Mouse (Mus musculus): ENCODE data around the gene Zkscan16.

Gene Zkscan16

GRCm38 (mm10) chr4:58935846-58936245 is 7.6 kb upstream of the Zkscan16 start:
- DNase-seq (ENCODE audit: extremely low read depth, low read depth), result no peak

DNA sequence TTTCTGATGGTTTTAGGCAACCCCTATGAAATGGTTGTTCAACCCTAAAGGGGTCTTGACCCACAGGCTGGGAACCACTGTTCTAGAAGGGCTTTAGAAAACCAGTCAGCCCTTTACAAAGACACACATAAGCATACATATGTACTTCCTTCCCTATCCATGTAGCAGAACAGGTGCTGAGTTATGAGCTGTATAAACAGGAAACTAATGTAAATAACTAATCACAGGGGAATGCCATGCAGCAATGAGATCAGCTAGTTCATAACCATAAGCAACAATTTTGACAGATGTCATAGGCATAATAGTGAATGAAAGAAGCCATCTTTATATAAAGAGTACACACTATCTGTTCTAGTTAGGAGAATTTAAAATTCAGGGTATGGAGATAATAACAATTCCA is 1.8 kb upstream of the Zkscan16 start:
- no peak for DNase-seq (ENCODE audit: extremely low read depth, low read depth)

GRCm38 (mm10) chr4:58942942-58943341 is 486 bp upstream of the Zkscan16 start:
- DNase-seq (ENCODE audit: extremely low read depth, low read depth), result no peak

DNA sequence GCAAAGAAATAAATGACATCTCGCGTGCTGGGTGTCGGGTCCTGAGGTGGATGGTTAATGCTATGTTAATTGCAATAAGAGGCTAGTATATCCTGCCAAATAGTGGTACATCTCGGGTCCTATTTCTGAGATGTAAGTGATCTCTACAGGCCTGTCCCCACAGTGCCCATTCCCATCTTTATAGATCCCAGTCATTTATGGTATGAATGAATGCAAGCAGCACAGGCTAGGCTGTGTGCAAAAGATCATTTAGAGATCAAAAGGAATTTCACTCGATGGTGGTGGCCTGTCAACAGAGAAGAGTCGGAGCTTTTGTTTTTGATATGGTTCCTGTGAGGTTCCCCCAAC is 752 bp downstream of the Zkscan16 start:
- no peak for DNase-seq (ENCODE audit: extremely low read depth, low read depth)

- no peak for DNase-seq (ENCODE audit: extremely low read depth, low read depth)
Measured at GRCm38 (mm10) chr4:58944695-58945094, 1.3 kb downstream of the Zkscan16 start.

DNA sequence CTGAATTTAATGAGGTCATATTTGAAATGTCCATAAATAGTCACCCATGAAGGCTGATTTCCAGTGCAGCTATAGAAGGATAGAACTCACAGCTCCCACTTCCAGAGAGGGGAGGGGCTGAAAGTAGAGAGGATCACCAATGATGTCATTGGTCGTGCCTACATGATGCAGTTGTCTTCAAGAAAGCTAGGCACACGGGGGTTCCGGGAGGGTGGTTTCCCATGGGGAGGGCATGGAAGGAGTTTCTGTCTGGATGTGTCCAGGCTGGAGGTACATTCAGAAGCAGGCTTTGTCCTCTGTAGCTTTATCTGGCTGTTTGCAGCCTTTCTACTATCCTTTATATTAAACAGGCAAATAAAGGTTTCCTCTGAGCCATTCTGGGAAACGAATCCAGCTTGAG is 5.0 kb downstream of the Zkscan16 start:
- no peak for DNase-seq (ENCODE audit: extremely low read depth, low read depth)

DNA sequence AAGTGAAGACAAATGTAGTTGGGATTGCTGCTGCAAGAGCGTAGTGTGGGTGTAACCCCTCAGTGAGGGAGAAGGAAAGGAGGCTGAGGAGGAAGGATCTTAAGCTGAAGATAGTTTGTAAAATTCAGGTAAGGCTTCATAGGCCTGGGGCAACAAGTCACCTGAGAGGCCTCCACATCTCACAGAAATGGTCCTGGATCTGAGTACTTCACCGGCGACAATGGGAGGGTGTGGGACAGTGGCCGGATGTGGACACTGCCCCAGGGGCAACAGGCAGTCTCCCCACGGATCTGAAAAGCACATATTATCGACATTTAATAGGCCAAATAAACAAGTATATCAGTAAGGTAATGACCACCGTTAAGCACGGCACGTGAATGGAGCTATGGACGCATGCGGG is 9.2 kb downstream of the Zkscan16 start:
- DNase-seq (ENCODE audit: extremely low read depth, low read depth), result no peak

- no peak for DNase-seq (ENCODE audit: extremely low read depth, low read depth)
Measured at GRCm38 (mm10) chr4:58961719-58962118, 18.3 kb downstream of the Zkscan16 start.

DNA sequence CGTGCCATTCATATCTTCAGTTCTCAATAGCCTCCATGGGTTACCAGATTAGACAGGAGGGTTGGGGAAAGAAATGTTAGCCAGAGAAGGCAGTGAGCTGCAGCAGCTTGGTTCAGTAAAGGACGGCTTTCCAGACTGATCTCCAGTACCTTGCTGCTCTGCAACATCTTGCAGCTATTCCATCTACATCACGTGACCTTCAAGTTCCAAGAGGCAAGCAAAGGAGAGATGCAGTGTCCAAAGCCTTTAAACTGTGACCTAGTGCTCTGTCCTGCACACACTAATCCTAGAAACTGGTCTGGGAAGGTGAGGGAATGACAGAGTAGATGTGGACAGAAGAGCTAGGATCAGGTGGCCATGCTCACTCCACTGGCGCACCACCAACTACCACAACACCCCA is 19.8 kb downstream of the Zkscan16 start:
- no peak for DNase-seq (ENCODE audit: extremely low read depth, low read depth)

DNA sequence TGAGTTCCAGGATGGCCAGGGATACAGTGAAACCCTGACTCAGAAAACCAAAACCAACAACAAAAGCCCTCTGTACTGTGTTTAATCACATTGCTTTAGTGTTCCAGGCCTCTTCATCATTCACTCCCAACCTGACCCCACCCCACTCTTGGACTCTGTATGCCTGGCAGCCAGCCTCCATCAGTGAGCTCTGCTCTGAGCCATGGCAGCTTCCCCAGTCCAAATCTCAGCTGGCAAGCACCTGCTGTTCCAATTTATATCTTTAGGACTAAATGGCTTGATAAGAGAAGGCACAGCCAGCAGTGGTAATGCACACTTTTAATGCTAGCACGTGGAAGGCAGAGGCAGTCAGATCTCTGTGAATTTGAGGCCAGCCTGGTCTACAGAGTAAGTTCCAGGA is 21.7 kb downstream of the Zkscan16 start:
- DNase-seq (ENCODE audit: extremely low read depth, low read depth), result no peak

DNA sequence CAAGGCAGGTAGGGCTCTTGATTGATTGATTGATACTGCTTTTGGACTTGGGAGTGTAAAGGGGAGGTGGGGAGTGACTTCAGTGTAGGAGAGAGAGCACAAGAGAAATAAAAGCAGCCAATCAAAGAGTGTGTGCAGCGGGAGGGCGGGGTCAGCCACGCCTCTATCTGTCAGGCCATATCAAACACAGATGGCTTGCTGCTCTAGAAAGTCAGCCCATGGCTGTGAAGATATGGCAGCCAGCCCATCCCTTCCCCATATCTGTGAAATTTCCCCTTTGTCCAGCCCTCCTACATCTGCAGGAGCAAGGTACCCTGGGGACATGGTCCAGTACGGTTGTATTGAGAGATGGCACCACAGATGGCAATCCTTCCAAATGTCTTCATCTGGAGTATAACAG is 27.2 kb downstream of the Zkscan16 start:
- peak; percentile 33 for DNase-seq (ENCODE audit: extremely low read depth, low read depth)

GRCm38 (mm10) chr4:58975711-58976110 is 32.3 kb downstream of the Zkscan16 start:
- DNase-seq (ENCODE audit: extremely low read depth, low read depth), result no peak

GRCm38 (mm10) chr4:58981421-58981820 is 38.0 kb downstream of the Zkscan16 start:
- DNase-seq (ENCODE audit: extremely low read depth, low read depth), result no peak

DNA sequence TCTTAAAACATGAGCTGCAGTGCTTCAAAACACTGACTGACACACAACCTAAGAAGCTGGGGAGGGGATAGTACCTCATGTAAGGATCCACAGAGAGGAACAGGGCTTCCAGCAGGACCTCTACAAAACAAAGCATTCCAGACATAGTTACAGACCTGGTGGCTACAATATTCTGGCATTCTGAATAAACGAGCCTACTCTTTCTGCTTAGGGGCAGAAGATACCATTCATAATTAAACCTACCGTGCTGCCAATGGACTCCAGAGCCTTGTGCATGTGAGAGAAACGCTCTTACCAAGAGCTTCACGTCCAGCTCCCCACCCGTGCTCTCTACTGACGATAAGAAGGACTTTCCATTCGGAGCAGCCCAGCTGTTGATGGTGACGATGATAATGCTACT is 39.4 kb downstream of the Zkscan16 start:
- no peak for DNase-seq (ENCODE audit: extremely low read depth, low read depth)

DNA sequence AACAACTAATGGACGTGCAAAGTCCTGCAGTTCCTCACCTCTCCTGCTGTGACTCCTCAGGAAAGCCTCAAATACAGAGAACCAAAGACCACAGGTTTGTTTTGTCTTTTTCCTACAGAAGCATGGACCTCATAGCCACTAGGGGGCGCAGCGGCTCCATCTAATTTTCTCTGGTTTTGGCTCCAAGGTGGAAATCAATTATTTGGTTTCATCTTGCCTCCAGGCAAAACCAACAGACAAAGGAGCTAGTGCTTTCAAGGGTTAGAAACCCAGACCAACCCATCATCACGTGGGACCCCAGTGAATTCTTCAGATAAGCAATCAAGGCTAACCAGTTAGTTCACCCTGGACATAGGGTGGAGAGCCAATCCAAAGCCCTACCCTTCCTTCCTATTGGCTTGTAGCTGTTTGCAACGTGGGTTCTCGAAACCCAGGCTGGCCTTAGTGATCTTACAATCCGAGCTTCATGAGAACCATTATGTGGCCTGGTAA is 41.8 kb downstream of the Zkscan16 start:
- DNase-seq (ENCODE audit: extremely low read depth, low read depth), result peak; percentile 63

GRCm38 (mm10) chr4:58986540-58987190 is 43.2 kb downstream of the Zkscan16 start, which contains the start of gene Ptgr1:
TSS of gene Ptgr1 (minus strand) at chr4:58987119.
- peak; percentile 85 for DNase-seq (ENCODE audit: extremely low read depth, low read depth)

GRCm38 (mm10) chr4:58989303-58989898 is 46.0 kb downstream of the Zkscan16 start:
- no peak for DNase-seq (ENCODE audit: extremely low read depth, low read depth)

DNA sequence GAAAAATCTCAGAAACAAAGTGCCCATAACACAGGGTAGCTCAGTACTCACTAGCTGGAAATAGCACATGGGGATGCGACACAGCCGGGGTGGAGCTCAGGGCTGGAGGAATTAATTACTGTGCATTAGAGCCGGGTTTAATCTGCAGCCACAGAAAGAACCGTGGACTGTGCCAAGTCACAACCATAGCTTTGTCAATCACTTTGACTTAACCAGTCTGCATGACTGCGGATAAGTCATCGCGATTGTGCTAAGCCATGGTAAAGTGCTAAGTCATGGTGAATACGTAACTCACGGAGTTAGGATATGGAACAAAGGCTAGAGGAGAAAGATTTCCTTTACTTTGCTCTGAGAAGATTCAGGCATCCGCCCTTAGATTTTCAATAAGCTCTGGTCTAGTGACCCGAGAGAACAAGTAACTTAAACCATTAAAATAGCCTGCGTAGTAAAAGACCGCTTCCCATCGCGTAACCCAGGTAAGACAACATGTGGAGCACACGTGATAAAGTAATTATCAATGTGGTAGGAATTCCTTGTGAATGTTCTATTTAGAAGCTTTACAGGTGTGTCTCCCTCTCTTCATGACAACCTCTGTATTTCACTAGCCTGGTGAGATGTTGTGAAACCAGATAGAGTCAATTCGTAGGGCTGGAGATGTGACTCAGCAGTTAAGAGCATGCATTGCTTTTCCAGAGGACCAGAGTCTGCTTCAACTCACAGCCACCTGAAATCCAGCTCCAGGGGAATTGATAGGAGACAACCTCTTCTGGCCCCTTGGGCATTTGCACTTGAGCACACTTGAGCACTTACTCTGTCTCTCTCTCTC is 47.4 kb downstream of the Zkscan16 start:
- DNase-seq (ENCODE audit: extremely low read depth, low read depth), result no peak

GRCm38 (mm10) chr4:58992195-58992594 is 48.8 kb downstream of the Zkscan16 start:
- no peak for DNase-seq (ENCODE audit: extremely low read depth, low read depth)

DNA sequence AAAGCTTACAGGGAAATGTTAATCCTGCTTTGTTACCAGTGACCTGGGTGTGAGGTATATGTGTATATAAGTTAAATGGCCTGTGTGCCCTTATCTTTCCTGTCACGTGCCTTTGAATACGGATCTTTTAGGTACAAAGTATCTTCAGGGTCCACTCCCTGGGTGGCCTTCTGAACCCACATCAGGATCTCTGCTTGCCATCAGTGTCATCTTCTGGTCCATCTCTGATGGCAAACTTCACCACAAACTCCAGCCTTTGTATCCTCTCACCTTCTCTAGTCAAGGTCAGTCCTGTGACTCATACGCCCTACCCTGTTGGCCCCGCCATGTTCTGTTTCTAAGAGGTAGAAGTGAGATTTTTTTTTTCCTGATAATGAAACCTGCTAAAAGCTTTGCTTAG is 51.3 kb downstream of the Zkscan16 start, which contains the start of gene Dnajc25:
Gene Dnajc25 (plus strand): TSS at position 301 of the 400 bp plus-strand sequence.
- DNase-seq (ENCODE audit: extremely low read depth, low read depth), result no peak

DNA sequence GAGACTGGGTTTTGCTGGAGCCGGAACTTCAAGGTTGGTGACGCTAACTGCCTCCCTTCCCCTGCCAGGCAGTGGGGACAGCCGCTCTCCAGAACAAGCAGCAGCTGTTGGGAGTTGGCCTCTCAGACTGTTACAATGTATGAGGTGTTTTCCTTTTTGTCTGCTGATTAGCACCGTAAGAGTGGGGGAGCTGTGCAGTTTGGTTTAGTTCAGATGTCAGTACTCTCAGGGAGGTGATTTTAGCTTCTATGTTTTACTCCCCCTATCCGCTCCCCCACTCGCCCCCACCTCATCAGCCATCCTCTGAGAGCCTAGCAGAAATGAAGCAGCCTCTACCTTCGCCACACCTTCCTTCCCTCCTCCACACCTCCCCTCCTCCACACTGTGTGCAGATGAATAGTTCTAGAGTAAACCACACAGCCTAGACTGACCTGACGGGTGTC is 51.8 kb downstream of the Zkscan16 start:
- no peak for DNase-seq (ENCODE audit: extremely low read depth, low read depth)

GRCm38 (mm10) chr4:58997081-58997480 is 53.7 kb downstream of the Zkscan16 start:
- no peak for DNase-seq (ENCODE audit: extremely low read depth, low read depth)
